Mouse (Mus musculus) neural tube, embryonic 12.5 days (tissue): ENCODE measurements around the gene 9430038I01Rik. TPM values are rescaled to one million over a fixed set of nuclear protein-coding genes. Genes with fewer than 3 reads are reported as not detected.

ENCODE experiments used
- ATAC-seq: fragments of 200-750 bp; cut with Nextera tagmentation; 2 replicates; pipeline ENCODE4 v1.8.0; 2017; ENCODE audit warnings: low read depth, mild to moderate bottlenecking, moderate TSS enrichment, moderate library complexity; ENCODE audit not compliant: low FRiP score
- H3K27ac ChIP-seq: fragments of 300-500 bp; sonication (generic); 2 replicates; pipeline ENCODE4 v1.5.1; 2016
- H3K27me3 ChIP-seq: fragments of 300-500 bp; sonication (generic); replicated peaks from 2 replicates; pipeline ENCODE4 v1.6.1; 2016; ENCODE audit warnings: mild to moderate bottlenecking
- H3K36me3 ChIP-seq: fragments of 300-500 bp; sonication (generic); 2 replicates; pipeline ENCODE4 v1.6.1; 2016; ENCODE audit warnings: mild to moderate bottlenecking
- H3K4me1 ChIP-seq: fragments of 300-500 bp; sonication (generic); 2 replicates; pipeline ENCODE4 v1.6.1; 2016
- H3K4me2 ChIP-seq: fragments of 300-500 bp; sonication (generic); replicated peaks from 2 replicates; pipeline ENCODE4 v1.6.1; 2016; ENCODE audit warnings: mild to moderate bottlenecking
- H3K4me3 ChIP-seq: fragments of 300-500 bp; sonication (generic); 2 replicates; pipeline ENCODE4 v1.5.1; 2016
- H3K9ac ChIP-seq: fragments of 300-500 bp; sonication (generic); 2 replicates; pipeline ENCODE4 v1.6.1; 2016; ENCODE audit warnings: mild to moderate bottlenecking
- H3K9me3 ChIP-seq: fragments of 300-500 bp; sonication (generic); 2 replicates; pipeline ENCODE4 v1.6.1; 2016; ENCODE audit warnings: mild to moderate bottlenecking
- WGBS: fragments of 180-500 bp; shearing (Covaris S2); methylation state at CpG from one replicate; pipeline ENCODE4 v1.1.7; 2016; 5-methylcytosine and 5-hydroxymethylcytosine counted together
- polyA plus RNA-seq: library from polyadenylated mRNA; unstranded; fragments of >200 nt; fragmentation: Nextera tagmentation; extraction: Ambion mirVana; gene quantifications from 2 replicates; pipeline ENCODE4 v1.2.1, GENCODE M21; 2016

9430038I01Rik gene
- polyA plus RNA-seq, 1 experiment from 2014 or later, result 17.7 TPM

DNA sequence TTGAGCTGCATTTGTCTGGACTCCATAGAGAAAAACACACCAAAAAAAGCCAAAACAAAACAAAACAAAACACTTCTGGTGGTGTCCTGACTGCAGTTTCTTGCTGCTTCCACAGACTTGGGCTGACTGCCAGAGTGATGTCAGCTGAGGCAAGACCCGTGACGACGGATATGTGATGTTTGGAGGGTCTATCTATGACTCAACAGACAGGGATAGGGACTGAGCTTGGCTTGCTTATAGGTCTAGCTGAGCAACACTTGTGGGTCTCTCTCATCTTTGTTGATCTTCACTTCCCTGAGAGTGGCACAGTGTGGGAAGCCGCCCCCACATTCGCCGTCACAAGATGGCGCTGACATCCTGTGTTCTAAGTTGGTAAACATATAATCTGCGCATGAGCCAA, 4.1 kb upstream of the 9430038I01Rik start:
- no peaks in the 10 kb centered on the region for H3K27me3 ChIP-seq
- no peak overlapping the region for H3K4me2 ChIP-seq
- H3K4me1 ChIP-seq, result no peaks in the 10 kb centered on the region
- H3K9me3 ChIP-seq, result no peaks in the 10 kb centered on the region
- no peak for ATAC-seq
- no peak overlapping the region for H3K4me3 ChIP-seq
- no peak overlapping the region for H3K9ac ChIP-seq
- no peaks in the 10 kb centered on the region for H3K36me3 ChIP-seq
- no peak overlapping the region for H3K27ac ChIP-seq
- 92% methylated on average over 8 of the region's 8 CpGs for WGBS

DNA sequence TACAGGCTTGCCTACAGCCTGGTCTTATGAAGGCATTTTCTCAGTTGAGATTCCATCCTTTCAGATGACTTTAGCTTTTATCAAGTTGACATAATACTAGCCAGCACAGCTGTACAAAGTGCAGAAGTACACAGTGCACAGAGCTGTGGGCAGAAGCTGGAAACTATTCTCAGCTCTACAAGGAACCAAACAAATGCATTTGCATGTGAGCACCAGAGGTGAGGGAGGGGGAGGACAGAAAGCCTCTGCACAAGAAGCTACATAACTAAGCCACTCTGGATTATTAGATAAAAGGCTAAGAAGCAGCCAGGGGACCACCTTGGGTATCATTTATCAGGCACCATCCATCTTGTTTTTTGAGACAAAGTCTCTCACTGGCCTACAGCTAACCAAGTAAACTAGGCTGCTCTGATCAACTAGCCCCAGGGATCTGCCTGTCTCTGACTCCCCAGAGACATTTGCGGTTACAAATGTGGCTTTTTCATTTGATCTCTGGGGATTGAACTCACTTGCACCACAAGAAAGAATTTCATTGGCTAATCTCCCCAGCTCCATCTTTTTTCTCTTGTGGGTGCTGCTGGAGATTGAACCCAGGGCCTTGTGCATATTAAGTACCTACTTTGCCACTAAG, 3.0 kb downstream of the 9430038I01Rik start:
- Histone ChIP-seq H3K9me3 (no peaks in the 10 kb centered on the region), H3K4me1 (no peaks in the 10 kb centered on the region), H3K4me3 (no peak overlapping the region), H3K27ac (no peak overlapping the region), H3K27me3 (no peaks in the 10 kb centered on the region), H3K4me2 (no peak overlapping the region), H3K36me3 (no peaks in the 10 kb centered on the region), H3K9ac (no peak overlapping the region)
- no peak for ATAC-seq
- WGBS, result 85% methylated on average over 1 of the region's 1 CpGs

DNA sequence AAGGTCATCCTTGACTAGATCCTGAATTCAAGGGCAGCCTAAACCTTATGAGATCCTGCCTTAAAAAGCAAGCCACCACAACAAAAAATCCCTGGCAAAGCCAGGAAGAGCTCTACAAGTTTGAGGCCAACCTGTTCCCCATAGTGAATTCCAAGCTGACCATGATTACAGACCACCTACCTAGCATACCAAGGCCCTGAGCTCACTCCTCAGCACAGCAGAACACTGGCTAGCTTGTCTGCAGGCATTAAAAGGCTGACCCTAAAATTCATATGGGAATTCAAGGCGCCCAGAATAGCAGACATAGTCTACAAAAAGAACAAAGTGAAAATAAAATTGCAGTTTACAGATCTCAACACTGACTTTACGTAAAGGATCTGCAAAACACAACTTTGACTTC, 6.4 kb downstream of the 9430038I01Rik start:
- Histone ChIP-seq H3K27ac (no peak overlapping the region), H3K27me3 (no peaks in the 10 kb centered on the region), H3K4me1 (no peaks in the 10 kb centered on the region), H3K9me3 (0 out of 2 replicates have a peak, but pooled peaks cover 8% of the 10 kb centered on the region), H3K4me3 (no peak overlapping the region), H3K4me2 (no peak overlapping the region), H3K9ac (no peak overlapping the region), H3K36me3 (no peaks in the 10 kb centered on the region)
- ATAC-seq, result no peak
- 80% methylated on average over 2 of the region's 2 CpGs for WGBS

DNA sequence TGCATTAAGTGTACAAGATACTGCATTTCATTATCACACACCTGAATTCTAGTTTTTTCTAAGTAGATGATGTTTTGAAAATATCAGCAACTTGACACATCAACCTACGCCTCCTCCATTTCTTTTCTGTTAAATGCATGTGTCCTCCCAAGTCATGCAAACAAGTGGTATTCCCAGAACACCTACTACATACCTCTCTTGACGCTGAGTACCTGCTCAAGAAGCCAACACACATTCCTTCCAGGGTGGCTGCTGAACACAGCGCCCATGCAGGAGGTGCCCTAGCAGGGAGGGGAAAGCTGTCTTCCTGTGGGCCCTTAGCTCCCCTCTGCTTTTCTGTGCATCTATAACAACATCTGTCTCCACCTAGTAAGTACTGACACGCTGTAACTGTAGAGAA, 11.6 kb downstream of the 9430038I01Rik start:
- no peak overlapping the region for H3K9ac ChIP-seq
- no peak overlapping the region for H3K4me3 ChIP-seq
- H3K9me3 ChIP-seq, result 0 out of 2 replicates have a peak, but pooled peaks cover 8% of the 10 kb centered on the region
- H3K4me2 ChIP-seq, result no peak overlapping the region
- H3K4me1 ChIP-seq, result no peaks in the 10 kb centered on the region
- 0 out of 2 replicates have a peak, but pooled peaks cover 3% of the 10 kb centered on the region for H3K36me3 ChIP-seq
- 95% methylated on average over 4 of the region's 4 CpGs for WGBS
- ATAC-seq, result no peak
- H3K27me3 ChIP-seq, result no peaks in the 10 kb centered on the region
- no peak overlapping the region for H3K27ac ChIP-seq

DNA sequence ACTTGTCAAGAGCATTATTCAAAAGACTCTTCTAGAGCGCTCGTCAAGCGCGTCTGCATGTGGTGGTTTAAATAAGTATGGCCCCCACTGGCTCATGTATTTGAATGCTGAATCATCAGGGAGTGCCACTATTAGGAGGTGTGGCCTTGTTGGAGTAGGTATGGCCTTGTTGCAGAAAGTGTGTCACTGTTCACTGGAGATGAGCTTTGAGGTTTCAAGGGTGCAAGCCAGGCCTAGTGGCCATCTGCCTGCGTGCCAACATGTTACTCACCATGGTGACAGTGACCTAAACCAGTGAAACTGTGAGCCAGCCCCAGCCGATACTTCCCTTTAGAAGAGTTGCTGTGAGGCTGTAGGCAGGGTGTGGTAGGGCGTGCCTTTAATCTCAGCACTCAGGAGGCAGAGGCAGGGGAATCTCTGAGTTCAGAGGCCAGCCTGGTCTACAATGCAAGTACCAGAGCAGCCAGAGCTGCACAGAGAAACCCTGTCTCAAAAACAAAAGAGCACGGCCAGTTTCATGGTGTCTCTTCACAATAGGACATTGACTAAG, 13.1 kb downstream of the 9430038I01Rik start:
- Histone ChIP-seq H3K4me2 (no peak overlapping the region), H3K36me3 (0 out of 2 replicates have a peak, but pooled peaks cover 3% of the 10 kb centered on the region), H3K4me1 (no peaks in the 10 kb centered on the region), H3K4me3 (no peak overlapping the region), H3K27ac (no peak overlapping the region), H3K9ac (no peak overlapping the region), H3K9me3 (0 out of 2 replicates have a peak, but pooled peaks cover 8% of the 10 kb centered on the region), H3K27me3 (no peaks in the 10 kb centered on the region)
- no peak for ATAC-seq
- 96% methylated on average over 8 of the region's 8 CpGs for WGBS

DNA sequence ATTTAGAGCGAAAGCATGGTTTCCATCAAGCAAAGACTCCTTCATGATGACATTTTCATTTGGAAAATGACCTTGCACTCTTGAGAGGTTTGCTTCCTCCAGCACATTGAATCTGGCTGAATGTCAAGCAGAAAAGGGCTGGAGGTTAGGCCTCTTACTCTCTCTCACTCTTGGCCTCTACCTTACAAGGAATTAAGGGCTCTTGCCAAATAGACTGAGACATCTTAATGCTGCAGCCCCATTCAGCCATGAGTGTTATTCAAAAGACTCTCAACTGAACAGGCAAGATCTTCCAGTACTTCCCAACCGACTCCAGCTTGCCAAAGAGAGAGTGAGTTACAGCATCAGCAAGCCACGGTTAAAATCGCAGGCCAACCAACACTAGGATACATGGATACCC, 15.1 kb downstream of the 9430038I01Rik start:
- 0 out of 2 replicates have a peak, but pooled peaks cover 3% of the 10 kb centered on the region for H3K36me3 ChIP-seq
- H3K4me2 ChIP-seq, result no peak overlapping the region
- no peaks in the 10 kb centered on the region for H3K4me1 ChIP-seq
- peaks cover 3% of the 10 kb centered on the region; the same call in 1 of the 2 replicates for H3K9me3 ChIP-seq
- H3K27me3 ChIP-seq, result no peaks in the 10 kb centered on the region
- no peak for ATAC-seq
- H3K9ac ChIP-seq, result no peak overlapping the region
- H3K27ac ChIP-seq, result no peak overlapping the region
- WGBS, result 92% methylated on average over 4 of the region's 4 CpGs
- H3K4me3 ChIP-seq, result no peak overlapping the region

DNA sequence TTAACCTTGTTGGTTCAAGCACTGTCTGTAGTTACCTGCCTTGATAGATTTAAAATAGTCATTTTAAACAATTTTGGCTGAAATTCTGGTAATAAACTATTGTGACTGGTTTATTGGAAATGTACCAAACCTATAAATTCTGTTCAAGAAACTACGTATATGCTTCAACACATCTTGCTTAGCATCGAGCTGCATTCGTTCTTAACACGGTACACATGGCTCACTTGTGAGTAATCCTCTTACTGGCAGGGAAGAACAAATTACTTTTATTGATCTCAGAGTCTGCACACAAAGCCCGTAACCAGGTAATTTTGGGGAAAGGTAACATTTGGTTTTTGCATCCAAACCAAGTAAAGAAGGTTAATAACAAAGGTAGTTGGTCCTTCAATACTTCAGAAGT, 22.7 kb downstream of the 9430038I01Rik start:
- no peaks in the 10 kb centered on the region for H3K27me3 ChIP-seq
- H3K4me2 ChIP-seq, result no peak overlapping the region
- H3K4me3 ChIP-seq, result no peak overlapping the region
- ATAC-seq, result no peak
- no peaks in the 10 kb centered on the region for H3K4me1 ChIP-seq
- H3K9me3 ChIP-seq, result peaks cover 3% of the 10 kb centered on the region; the same call in 1 of the 2 replicates
- H3K27ac ChIP-seq, result no peak overlapping the region
- WGBS, result 91% methylated on average over 5 of the region's 5 CpGs
- no peak overlapping the region for H3K9ac ChIP-seq
- H3K36me3 ChIP-seq, result no peaks in the 10 kb centered on the region

DNA sequence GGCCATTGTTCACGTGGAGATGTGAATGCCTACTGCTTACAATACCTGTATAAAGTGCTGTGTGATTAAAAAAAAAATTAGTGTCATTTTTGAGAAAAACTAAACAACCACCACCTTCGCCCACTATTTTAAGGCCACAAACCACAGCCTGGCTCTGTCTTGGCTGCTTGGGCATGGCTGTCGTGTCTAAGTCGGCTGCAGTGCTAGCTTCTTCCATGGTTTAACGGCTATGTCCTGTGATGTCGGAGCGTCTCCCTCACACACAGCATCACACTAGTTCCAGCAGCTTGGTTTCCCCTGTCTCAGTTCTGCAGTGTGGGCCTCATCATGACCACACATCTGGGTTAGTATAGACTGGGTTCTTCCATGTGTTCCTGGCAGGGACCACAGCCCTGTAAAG, 35.6 kb downstream of the 9430038I01Rik start:
- H3K27me3 ChIP-seq, result no peaks in the 10 kb centered on the region
- no peak overlapping the region for H3K9ac ChIP-seq
- no peak overlapping the region for H3K4me3 ChIP-seq
- no peaks in the 10 kb centered on the region for H3K4me1 ChIP-seq
- no peaks in the 10 kb centered on the region for H3K9me3 ChIP-seq
- no peak overlapping the region for H3K4me2 ChIP-seq
- H3K27ac ChIP-seq, result no peak overlapping the region
- WGBS, result 96% methylated on average over 7 of the region's 7 CpGs
- no peak for ATAC-seq
- H3K36me3 ChIP-seq, result no peaks in the 10 kb centered on the region

DNA sequence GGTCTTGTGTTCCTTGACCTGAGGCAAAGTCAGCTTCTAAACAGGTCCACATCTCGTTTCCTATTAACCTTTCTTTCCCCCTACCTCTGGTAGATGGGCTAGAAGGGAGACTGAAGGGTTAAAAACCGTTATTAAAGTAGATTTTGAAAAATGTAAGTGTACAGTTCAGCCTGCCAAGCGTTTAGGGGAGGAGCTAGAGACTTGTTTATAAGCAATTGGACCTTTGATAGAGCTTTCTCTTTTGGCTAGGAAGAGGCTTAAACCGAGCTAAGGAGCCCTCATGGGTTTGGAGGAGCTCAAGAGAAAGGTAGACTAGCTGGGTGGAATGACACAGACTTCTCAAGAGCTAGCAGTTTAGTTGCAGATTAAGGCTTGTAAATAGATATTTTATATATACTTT, 38.8 kb downstream of the 9430038I01Rik start:
- Histone ChIP-seq H3K36me3 (no peaks in the 10 kb centered on the region), H3K4me2 (no peak overlapping the region), H3K27ac (no peak overlapping the region), H3K9ac (no peak overlapping the region), H3K9me3 (no peaks in the 10 kb centered on the region), H3K4me3 (no peak overlapping the region), H3K4me1 (no peaks in the 10 kb centered on the region), H3K27me3 (no peaks in the 10 kb centered on the region)
- WGBS, result 70% methylated on average over 4 of the region's 4 CpGs
- ATAC-seq, result no peak

DNA sequence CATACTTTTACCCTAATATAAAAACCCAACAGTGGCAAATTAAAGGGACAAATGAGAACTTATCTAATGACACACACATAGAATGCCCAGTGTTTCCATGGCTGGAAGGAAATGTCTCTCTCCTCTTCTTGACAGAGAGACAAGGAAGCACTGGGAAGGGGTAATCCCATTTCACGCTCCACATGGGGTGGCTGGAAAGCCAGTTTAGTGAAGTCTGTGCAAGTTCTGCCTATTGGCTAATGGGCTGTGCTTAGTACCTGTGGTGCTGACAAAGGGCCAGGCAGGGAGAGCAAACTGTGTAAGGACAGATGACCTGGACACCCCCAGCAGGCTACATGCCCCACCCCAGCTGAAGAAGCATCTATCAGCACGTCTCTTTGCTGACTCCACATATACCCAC, 40.4 kb downstream of the 9430038I01Rik start:
- 60% methylated on average over 2 of the region's 2 CpGs for WGBS
- Histone ChIP-seq H3K36me3 (no peaks in the 10 kb centered on the region), H3K9ac (no peak overlapping the region), H3K27ac (no peak overlapping the region), H3K27me3 (no peaks in the 10 kb centered on the region), H3K4me3 (no peak overlapping the region), H3K4me2 (no peak overlapping the region), H3K4me1 (no peaks in the 10 kb centered on the region), H3K9me3 (no peaks in the 10 kb centered on the region)
- no peak for ATAC-seq

DNA sequence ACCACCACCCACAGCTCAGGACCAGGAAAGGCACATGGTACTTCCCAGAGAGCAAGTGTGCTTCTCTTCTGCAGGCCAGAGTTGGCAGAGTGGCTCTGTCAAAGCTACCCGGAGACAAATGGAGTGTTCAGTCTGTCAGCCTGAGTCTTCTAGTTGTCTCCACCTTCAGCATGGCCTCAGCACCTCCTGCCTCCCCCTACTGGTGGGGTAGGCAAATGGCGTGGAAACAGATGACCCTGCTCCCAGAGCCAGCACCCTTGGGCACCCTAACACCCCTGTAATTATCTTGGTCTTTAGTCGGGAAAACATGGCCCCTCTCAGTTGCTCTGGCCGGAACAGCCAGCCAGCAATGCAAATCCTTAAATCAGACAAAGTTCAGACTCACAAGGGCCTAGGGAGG, 43.8 kb downstream of the 9430038I01Rik start:
- Histone ChIP-seq H3K36me3 (no peaks in the 10 kb centered on the region), H3K4me3 (no peak overlapping the region), H3K27me3 (no peaks in the 10 kb centered on the region), H3K9ac (no peak overlapping the region), H3K27ac (no peak overlapping the region), H3K4me2 (no peak overlapping the region), H3K9me3 (no peaks in the 10 kb centered on the region), H3K4me1 (no peaks in the 10 kb centered on the region)
- no peak for ATAC-seq
- WGBS, result 86% methylated on average over 4 of the region's 4 CpGs

DNA sequence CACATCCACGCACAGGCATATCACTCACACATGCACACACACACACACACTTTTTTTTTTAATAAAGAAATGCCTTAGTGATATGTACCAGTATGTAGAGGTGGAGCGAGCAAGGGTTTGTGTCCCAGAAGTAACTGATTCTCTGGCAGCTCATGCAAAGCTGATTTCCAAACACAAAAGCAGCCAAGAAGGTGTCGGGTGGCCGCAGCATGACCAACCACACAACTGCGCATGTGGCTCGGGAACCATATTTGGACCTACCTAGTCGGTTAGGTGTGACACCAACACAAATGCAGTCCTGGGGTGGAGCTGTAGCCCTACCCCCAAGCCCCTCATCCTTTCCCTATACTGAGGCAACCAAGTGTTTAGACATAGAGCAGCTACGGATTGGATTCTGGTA, 45.5 kb downstream of the 9430038I01Rik start:
- 94% methylated on average over 8 of the region's 8 CpGs for WGBS
- no peak overlapping the region for H3K4me2 ChIP-seq
- no peak overlapping the region for H3K4me3 ChIP-seq
- no peaks in the 10 kb centered on the region for H3K4me1 ChIP-seq
- H3K36me3 ChIP-seq, result no peaks in the 10 kb centered on the region
- H3K9me3 ChIP-seq, result no peaks in the 10 kb centered on the region
- ATAC-seq, result no peak
- H3K9ac ChIP-seq, result no peak overlapping the region
- no peaks in the 10 kb centered on the region for H3K27me3 ChIP-seq
- H3K27ac ChIP-seq, result no peak overlapping the region

DNA sequence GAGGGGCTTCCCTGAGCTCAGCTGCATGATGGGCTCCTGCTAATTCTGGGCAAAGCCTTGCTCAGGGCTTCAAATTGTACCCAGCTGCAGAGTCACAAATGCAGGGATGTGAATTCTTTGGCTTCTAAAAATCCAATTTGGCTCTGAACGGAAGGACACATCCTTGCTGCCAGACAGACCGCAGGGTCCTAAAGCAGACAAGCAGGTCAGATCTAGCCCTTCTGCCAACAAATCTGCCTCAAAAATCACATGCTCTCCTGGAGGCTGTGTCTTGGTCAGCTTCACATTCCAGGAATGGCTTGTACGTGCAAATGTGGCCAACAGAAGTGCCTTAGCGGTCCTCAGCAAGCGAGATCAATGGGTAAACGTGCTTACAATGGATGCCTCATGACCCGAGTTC, 46.0 kb downstream of the 9430038I01Rik start:
- Histone ChIP-seq H3K27ac (no peak overlapping the region), H3K9ac (no peak overlapping the region), H3K9me3 (no peaks in the 10 kb centered on the region), H3K4me2 (no peak overlapping the region), H3K4me1 (no peaks in the 10 kb centered on the region), H3K4me3 (no peak overlapping the region), H3K27me3 (no peaks in the 10 kb centered on the region), H3K36me3 (no peaks in the 10 kb centered on the region)
- no peak for ATAC-seq
- WGBS, result 80% methylated on average over 7 of the region's 7 CpGs
